Mouse (Mus musculus) lung, postnatal 10 days (tissue): ENCODE results near the gene Elmo3.

ENCODE experiments used
- DNase-seq: peaks from one replicate; pipeline ENCODE4 v3.0.0; 2021

Gene Elmo3

DNA sequence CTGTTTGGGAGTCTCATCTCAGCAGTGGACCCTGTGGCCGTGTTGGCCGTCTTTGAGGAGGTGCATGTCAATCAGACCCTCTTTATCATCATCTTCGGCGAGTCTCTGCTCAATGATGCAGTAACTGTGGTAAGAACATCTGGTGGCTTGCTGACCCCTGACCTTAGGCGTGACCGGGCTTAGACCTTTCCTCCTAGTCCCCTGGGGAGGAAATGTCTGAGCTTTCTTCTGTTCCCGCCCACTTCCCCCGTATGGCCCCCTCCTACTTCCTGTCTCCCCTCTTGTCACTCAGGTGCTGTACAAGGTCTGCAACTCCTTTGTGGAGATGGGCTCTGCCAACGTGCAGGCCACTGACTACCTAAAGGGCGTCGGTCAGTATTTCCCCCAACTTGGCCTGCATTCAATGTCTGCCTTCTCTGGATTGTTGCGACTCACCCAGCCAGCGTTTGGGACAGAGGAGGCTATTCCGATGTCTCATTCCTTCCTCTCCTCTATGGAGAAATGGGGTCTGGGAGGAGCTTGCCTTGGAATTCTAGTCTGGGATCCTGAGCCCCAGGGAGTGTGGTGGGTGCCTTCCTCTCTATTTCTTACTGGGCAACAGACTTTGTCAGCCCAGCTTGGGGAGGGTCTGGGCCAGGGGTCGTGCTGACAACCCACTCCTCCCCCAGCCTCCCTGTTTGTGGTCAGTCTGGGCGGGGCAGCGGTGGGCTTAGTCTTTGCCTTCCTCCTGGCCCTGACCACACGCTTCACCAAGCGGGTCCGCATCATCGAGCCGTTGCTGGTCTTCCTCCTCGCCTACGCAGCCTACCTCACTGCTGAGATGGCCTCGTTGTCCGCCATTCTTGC lies 50.0 kb downstream of the Elmo3 start:
- peak; percentile 62 for DNase-seq

DNA sequence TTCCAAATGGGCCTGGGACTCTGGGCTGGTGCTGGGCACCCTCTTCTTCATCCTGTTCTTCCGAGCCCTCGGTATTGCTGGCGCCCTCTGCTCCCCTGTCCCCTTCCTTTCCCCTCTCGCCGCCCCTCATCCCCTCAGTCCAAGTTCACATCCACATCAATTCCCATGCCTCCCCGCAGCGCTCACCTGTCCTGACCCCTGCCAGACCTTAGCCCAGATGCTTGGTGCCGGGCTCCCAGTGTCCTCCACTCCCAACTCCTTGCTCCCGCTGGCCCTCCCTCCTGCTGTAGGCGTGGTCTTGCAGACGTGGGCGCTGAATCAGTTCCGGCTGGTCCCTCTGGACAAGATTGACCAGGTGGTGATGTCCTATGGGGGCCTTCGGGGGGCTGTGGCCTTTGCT lies 51.3 kb downstream of the Elmo3 start:
- no peak for DNase-seq

DNA sequence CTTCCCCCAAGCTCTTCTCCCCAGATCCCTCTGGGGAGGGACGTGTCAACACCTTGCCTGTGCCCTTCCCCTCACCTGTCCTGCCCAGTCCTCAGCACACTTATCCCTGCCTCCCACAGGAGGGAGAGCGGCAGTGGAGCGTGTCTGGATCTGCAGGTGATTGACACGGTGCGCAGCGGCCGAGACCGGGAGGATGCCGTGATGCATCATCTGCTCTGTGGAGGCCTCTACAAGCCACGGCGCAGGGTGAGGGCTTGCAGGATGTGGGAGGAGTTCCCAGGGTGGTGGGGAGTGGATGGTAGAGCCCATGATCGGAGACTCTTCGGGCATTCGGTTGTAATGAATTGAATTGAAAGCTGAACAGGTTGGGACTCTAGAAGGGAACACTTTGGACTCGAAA lies 53.8 kb downstream of the Elmo3 start:
- DNase-seq: no peak

DNA sequence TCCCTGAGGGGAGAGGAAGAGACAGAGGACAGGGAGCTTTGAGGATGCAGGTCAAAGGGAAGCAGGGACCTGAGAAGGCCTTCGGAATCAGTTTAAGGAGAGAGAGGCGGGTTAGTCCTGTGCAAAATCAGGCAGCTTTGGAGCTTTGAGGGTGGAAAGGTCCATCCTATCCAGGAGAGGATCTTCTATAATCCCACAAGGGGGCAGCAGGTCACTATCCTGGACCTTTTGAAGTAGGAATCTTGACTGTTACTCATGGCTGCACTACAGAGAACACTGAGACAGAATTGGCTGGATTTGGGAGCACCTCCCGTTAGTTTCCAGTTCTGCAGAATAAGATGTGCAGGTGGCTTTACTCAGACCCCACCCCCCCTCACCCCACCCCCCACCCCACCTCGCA lies 54.2 kb downstream of the Elmo3 start:
- DNase-seq: peak; percentile 57
